Mouse (Mus musculus) midbrain, embryonic 11.5 days (tissue): ENCODE measurements around the gene Meis2. TPM values are rescaled to one million over a fixed set of nuclear protein-coding genes. Genes with fewer than 3 reads are reported as not detected.

Experiments used
- ATAC-seq: fragments of 200-750 bp; cut with Nextera tagmentation; 2 replicates; pipeline ENCODE4 v1.8.0; 2017; ENCODE audit warnings: moderate TSS enrichment, moderate library complexity; ENCODE audit not compliant: low FRiP score
- DNase-seq: peaks from one replicate; pipeline ENCODE4 v3.0.0; 2015; ENCODE audit warnings: low spot score; ENCODE audit errors: missing footprints
- H3K27ac ChIP-seq: fragments of 300-500 bp; sonication (generic); 2 replicates; pipeline ENCODE4 v1.5.1; 2014; ENCODE audit warnings: low read depth, low read length
- H3K27me3 ChIP-seq: fragments of 300-500 bp; sonication (generic); 2 replicates; pipeline ENCODE4 v1.6.1; 2014; ENCODE audit warnings: mild to moderate bottlenecking, low read length, moderate library complexity, mixed read lengths; ENCODE audit not compliant: control insufficient read depth, insufficient read depth
- H3K36me3 ChIP-seq: fragments of 300-500 bp; sonication (generic); 2 replicates; pipeline ENCODE4 v1.6.1; 2014; ENCODE audit warnings: mild to moderate bottlenecking, low read length, moderate library complexity, mixed read lengths; ENCODE audit not compliant: control insufficient read depth, insufficient read depth
- H3K4me1 ChIP-seq: fragments of 300-500 bp; sonication (generic); 2 replicates; pipeline ENCODE4 v1.6.1; 2014; ENCODE audit warnings: low read length; ENCODE audit not compliant: control insufficient read depth, insufficient read depth
- H3K4me2 ChIP-seq: fragments of 300-500 bp; sonication (generic); 2 replicates; pipeline ENCODE4 v1.6.1; 2014; ENCODE audit warnings: mild to moderate bottlenecking, moderate library complexity
- H3K4me3 ChIP-seq: fragments of 300-500 bp; sonication (generic); 2 replicates; pipeline ENCODE4 v1.5.1; 2014; ENCODE audit warnings: low read depth, low read length
- H3K9ac ChIP-seq: fragments of 300-500 bp; sonication (generic); 2 replicates; pipeline ENCODE4 v1.6.1; 2014; ENCODE audit warnings: low read length
- H3K9me3 ChIP-seq: fragments of 300-500 bp; sonication (generic); 2 replicates; pipeline ENCODE4 v1.6.1; 2016; ENCODE audit warnings: low read length; ENCODE audit not compliant: control insufficient read depth
- WGBS: fragments of 180-500 bp; shearing (Covaris S2); extraction: QIAGEN DNeasy Blood & Tissue Kit; methylation state at CpG from one replicate; pipeline ENCODE4 v1.1.7; 2014; 5-methylcytosine and 5-hydroxymethylcytosine counted together
- polyA plus RNA-seq: library from polyadenylated mRNA; unstranded; fragments of >200 nt; fragmentation: Nextera tagmentation; extraction: Ambion mirVana; gene quantifications from 2 replicates; pipeline ENCODE4 v1.2.1, GENCODE M21; 2014

The Meis2 gene
- polyA plus RNA-seq, 1 experiment from 2014 or later: 52.2 TPM

GRCm38 (mm10) chr2:116047365-116047764, 18.3 kb downstream of the Meis2 start:
- H3K27me3 ChIP-seq: no peaks in the 10 kb centered on the region
- WGBS: 77% methylated on average over 8 of the region's 8 CpGs
- ATAC-seq (no peak), DNase-seq (no peak)
- H3K27ac ChIP-seq: no peak overlapping the region
- peaks cover 7% of the 10 kb centered on the region for H3K4me1 ChIP-seq
- no peak overlapping the region for H3K4me3 ChIP-seq
- no peak overlapping the region for H3K9ac ChIP-seq
- H3K36me3 ChIP-seq: no peaks in the 10 kb centered on the region; the same call in 1 of the 2 replicates
- no peak overlapping the region for H3K4me2 ChIP-seq
- no peaks in the 10 kb centered on the region for H3K9me3 ChIP-seq

GRCm38 (mm10) chr2:116045048-116045447, 20.6 kb downstream of the Meis2 start:
- H3K4me3 ChIP-seq: no peak overlapping the region
- H3K36me3 ChIP-seq: no peaks in the 10 kb centered on the region; the same call in 1 of the 2 replicates
- H3K4me1 ChIP-seq: peaks cover 5% of the 10 kb centered on the region
- no peak overlapping the region for H3K27ac ChIP-seq
- H3K27me3 ChIP-seq: no peaks in the 10 kb centered on the region
- DNase-seq: no peak
- H3K9me3 ChIP-seq: no peaks in the 10 kb centered on the region
- H3K9ac ChIP-seq: no peak overlapping the region
- WGBS: 72% methylated on average over 7 of the region's 7 CpGs
- no peak overlapping the region for H3K4me2 ChIP-seq
- ATAC-seq: no peak

- Histone ChIP-seq H3K4me2 (no peak overlapping the region), H3K4me3 (no peak overlapping the region), H3K27me3 (no peaks in the 10 kb centered on the region), H3K4me1 (peaks cover 5% of the 10 kb centered on the region), H3K36me3 (no peaks in the 10 kb centered on the region; the same call in 1 of the 2 replicates), H3K27ac (no peak overlapping the region), H3K9ac (no peak overlapping the region), H3K9me3 (no peaks in the 10 kb centered on the region)
- 71% methylated on average over 12 of the region's 12 CpGs for WGBS
- ATAC-seq (peak; percentile 57), DNase-seq (no peak)
Observed at GRCm38 (mm10) chr2:116042934-116043698, 22.5 kb downstream of the Meis2 start.

GRCm38 (mm10) chr2:116042447-116042846, 23.2 kb downstream of the Meis2 start:
- WGBS: 86% methylated on average over 9 of the region's 9 CpGs
- ATAC-seq (no peak), DNase-seq (no peak)
- Histone ChIP-seq H3K27me3 (no peaks in the 10 kb centered on the region), H3K36me3 (peaks cover 1% of the 10 kb centered on the region), H3K9ac (no peak overlapping the region), H3K9me3 (no peaks in the 10 kb centered on the region), H3K27ac (no peak overlapping the region), H3K4me3 (no peak overlapping the region), H3K4me1 (peaks cover 5% of the 10 kb centered on the region), H3K4me2 (no peak overlapping the region)

GRCm38 (mm10) chr2:116041683-116042262, 23.9 kb downstream of the Meis2 start:
- Histone ChIP-seq H3K36me3 (peaks cover 3% of the 10 kb centered on the region), H3K9me3 (no peaks in the 10 kb centered on the region), H3K9ac (no peak overlapping the region), H3K27me3 (no peaks in the 10 kb centered on the region), H3K4me2 (no peak overlapping the region), H3K4me3 (no peak overlapping the region), H3K27ac (no peak overlapping the region), H3K4me1 (peaks cover 5% of the 10 kb centered on the region)
- 75% methylated on average over 9 of the region's 9 CpGs for WGBS
- DNase-seq: no peak
- peak; percentile 74 for ATAC-seq

GRCm38 (mm10) chr2:116035345-116035744, 30.3 kb downstream of the Meis2 start:
- 91% methylated on average over 5 of the region's 5 CpGs for WGBS
- H3K27ac ChIP-seq: no peak overlapping the region

GRCm38 (mm10) chr2:116028127-116028526, 37.5 kb downstream of the Meis2 start:
- H3K27me3 ChIP-seq: no peaks in the 10 kb centered on the region
- H3K9me3 ChIP-seq: no peaks in the 10 kb centered on the region
- DNase-seq (no peak), ATAC-seq (no peak)
- 75% methylated on average over 3 of the region's 3 CpGs for WGBS
- no peak overlapping the region for H3K9ac ChIP-seq
- no peaks in the 10 kb centered on the region for H3K4me1 ChIP-seq
- H3K4me3 ChIP-seq: no peak overlapping the region
- H3K4me2 ChIP-seq: no peak overlapping the region
- H3K36me3 ChIP-seq: no peaks in the 10 kb centered on the region
- H3K27ac ChIP-seq: no peak overlapping the region

More at GRCm38 (mm10) chr2:116035345-116035744, 30.3 kb downstream of the Meis2 start:
- Histone ChIP-seq H3K4me1 (no peaks in the 10 kb centered on the region), H3K9me3 (no peaks in the 10 kb centered on the region), H3K4me3 (no peak overlapping the region), H3K36me3 (peaks cover 3% of the 10 kb centered on the region; the same call in 1 of the 2 replicates), H3K9ac (no peak overlapping the region), H3K4me2 (no peak overlapping the region), H3K27me3 (no peaks in the 10 kb centered on the region)
- no peak for ATAC-seq
- DNase-seq: no peak

GRCm38 (mm10) chr2:116022876-116023275, 42.8 kb downstream of the Meis2 start:
- WGBS: 87% methylated on average over 5 of the region's 5 CpGs
- peaks cover 33% of the 10 kb centered on the region for H3K4me1 ChIP-seq
- no peaks in the 10 kb centered on the region for H3K9me3 ChIP-seq
- H3K27ac ChIP-seq: no peak overlapping the region
- H3K27me3 ChIP-seq: no peaks in the 10 kb centered on the region
- no peak overlapping the region for H3K9ac ChIP-seq
- no peak for ATAC-seq
- H3K36me3 ChIP-seq: no peaks in the 10 kb centered on the region
- no peak overlapping the region for H3K4me2 ChIP-seq
- no peak overlapping the region for H3K4me3 ChIP-seq
- no peak for DNase-seq

GRCm38 (mm10) chr2:116021931-116022330, 43.7 kb downstream of the Meis2 start:
- Histone ChIP-seq H3K36me3 (no peaks in the 10 kb centered on the region), H3K4me3 (no peak overlapping the region), H3K27me3 (no peaks in the 10 kb centered on the region), H3K4me2 (no peak overlapping the region), H3K9ac (no peak overlapping the region), H3K9me3 (no peaks in the 10 kb centered on the region), H3K27ac (no peak overlapping the region), H3K4me1 (peaks cover 33% of the 10 kb centered on the region)
- ATAC-seq: no peak
- DNase-seq: no peak
- 75% methylated on average over 4 of the region's 4 CpGs for WGBS
